Mouse (Mus musculus): ENCODE measurements around the gene Fsd2. TPM values are rescaled to one million over a fixed set of nuclear protein-coding genes. Genes with fewer than 3 reads are reported as not detected.
A peak's percentile ranks its signal among the peaks of the same experiment; 100 is the strongest.

Gene Fsd2
- polyA plus RNA-seq, 1 experiment from 2014 or later = not detected

MicroRNAs within 50 kb of the gene (microRNA counts, 519-probe panel; counts per million panel counts)
- microRNA mmu-miR-1839-3p (188 counts per million, percentile 57 among the panel's probes with 10 or more counts), microRNA mmu-miR-1839-5p (3,202 counts per million, percentile 70 among the panel's probes with 10 or more counts)

Other genes starting within 250 kb of the Fsd2 start
- gene Rps17, start 221.7 kb downstream of the Fsd2 start, polyA plus RNA-seq (2016; fragmentation: Nextera tagmentation; extraction: Ambion mirVana) = 1,210 and 1,245 TPM in 2 replicates
- gene Cpeb1, start 111.5 kb downstream of the Fsd2 start, polyA plus RNA-seq (2016; fragmentation: Nextera tagmentation; extraction: Ambion mirVana) = 1.2 and 1.3 TPM in 2 replicates
- 8.6 and 10.8 TPM in 2 replicates for gene Ap3b2, start 73.0 kb downstream of the Fsd2 start, polyA plus RNA-seq (2016; fragmentation: Nextera tagmentation; extraction: Ambion mirVana)
- gene BC048679, start 68.7 kb downstream of the Fsd2 start, polyA plus RNA-seq (2016; fragmentation: Nextera tagmentation; extraction: Ambion mirVana) = 0.33 and 0.57 TPM in 2 replicates
- gene Whamm, start 4.3 kb upstream of the Fsd2 start, polyA plus RNA-seq (2016; fragmentation: Nextera tagmentation; extraction: Ambion mirVana) = 2.4 and 3.4 TPM in 2 replicates
- 12.2 and 14.6 TPM in 2 replicates for gene Homer2, start 140.6 kb upstream of the Fsd2 start, polyA plus RNA-seq (2016; fragmentation: Nextera tagmentation; extraction: Ambion mirVana)
- gene Ramac, start 196.0 kb upstream of the Fsd2 start, polyA plus RNA-seq (2016; fragmentation: Nextera tagmentation; extraction: Ambion mirVana) = 127 and 130 TPM in 2 replicates
- 42.6 and 50.2 TPM in 2 replicates for gene 3110040N11Rik, start 222.5 kb upstream of the Fsd2 start, polyA plus RNA-seq (2016; fragmentation: Nextera tagmentation; extraction: Ambion mirVana)